Mouse (Mus musculus): Measurements from ENCODE around the gene Heatr6.

DNA sequence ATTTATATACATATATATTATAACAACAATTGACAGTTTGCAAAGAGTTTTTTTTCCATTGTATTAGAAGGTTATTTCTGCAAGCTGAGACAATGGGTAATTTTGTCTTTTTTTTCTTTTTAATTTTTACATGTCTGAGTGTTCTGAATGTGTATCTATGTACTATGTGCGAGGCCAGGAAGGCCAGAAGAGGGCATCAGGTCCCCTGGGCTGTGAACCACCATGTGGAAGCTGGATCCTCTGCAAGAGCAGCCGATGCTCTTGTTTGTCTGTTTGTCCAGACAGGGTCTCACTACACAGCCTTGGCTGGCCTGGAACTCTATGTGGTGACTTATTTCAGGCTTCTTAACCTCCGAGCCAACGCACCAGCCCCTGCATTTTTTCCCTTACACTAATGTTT is 37.6 kb downstream of the Heatr6 start:
- TF ChIP-seq HCFC1 (IDR thresholded peaks at IDR 0.05; ENCODE audit: borderline replicate concordance, insufficient read depth, low read length) = no peak
- TF ChIP-seq MAFK (IDR thresholded peaks at IDR 0.05; ENCODE audit: insufficient read depth, low read depth, low read length) = no peak
- TF ChIP-seq CHD2 (IDR thresholded peaks at IDR 0.05; ENCODE audit: low read depth, low read length) = no peak
- no peak for TF ChIP-seq ZNF384 (IDR thresholded peaks at IDR 0.05; ENCODE audit: low read depth, low read length)
- no peak for TF ChIP-seq ZC3H11A (IDR thresholded peaks at IDR 0.05; ENCODE audit: borderline replicate concordance, low read depth, low read length)

Data from ES-E14 (cell line).